Mouse (Mus musculus) lung, postnatal 25 days (tissue): ENCODE data around the gene Mlxipl.

Experiments used
- DNase-seq: peaks from one replicate; pipeline ENCODE4 v3.0.0; 2022; ENCODE audit warnings: low spot score

The Mlxipl gene

DNA sequence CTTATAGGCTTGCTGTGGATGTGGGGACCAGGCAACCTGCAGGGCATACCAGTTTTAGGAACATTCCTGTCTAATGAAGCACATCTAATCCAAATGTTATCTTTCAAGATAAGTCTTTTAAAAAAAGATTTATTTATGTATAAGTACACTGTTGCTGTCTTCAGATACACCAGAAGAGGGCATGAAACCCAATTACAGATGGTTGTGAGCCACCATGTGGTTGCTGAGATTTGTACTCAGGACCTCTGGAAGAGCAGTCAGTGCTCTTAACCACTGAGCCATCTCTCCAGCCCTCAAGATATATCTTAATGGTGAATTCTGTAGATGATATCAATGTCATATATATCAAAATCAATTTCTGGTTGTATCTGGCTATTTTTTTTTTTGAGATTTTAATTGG is 56.3 kb downstream of the Mlxipl start:
- DNase-seq: no peak

DNA sequence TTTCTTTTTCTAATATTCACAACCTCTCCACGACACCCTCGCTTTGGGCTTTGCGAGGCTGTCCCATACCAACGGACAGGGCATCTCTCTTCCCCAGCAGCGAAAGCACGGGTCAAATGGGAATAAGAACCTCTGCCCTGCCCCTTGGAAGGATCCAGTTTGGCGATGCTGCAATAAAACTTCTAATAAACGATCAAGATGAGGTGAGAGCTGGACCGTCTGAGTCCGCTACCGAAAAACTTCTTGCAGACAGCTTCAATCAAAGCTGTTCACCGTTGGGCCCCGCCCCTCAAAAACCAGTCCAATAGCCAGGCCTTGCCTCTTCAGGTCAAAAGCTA is 59.0 kb downstream of the Mlxipl start:
- DNase-seq: no peak

GRCm38 (mm10) chr5:135149053-135149819 is 59.5 kb downstream of the Mlxipl start, which contains the start of gene Tbl2:
Gene Tbl2 (plus strand): TSS chr5:135149657.
- peak; percentile 99 for DNase-seq

GRCm38 (mm10) chr5:135149820-135150178 is 60.1 kb downstream of the Mlxipl start:
- DNase-seq: no peak

- DNase-seq: no peak
Observed at GRCm38 (mm10) chr5:135156496-135156895, 66.8 kb downstream of the Mlxipl start.

- peak; percentile 85 for DNase-seq
Observed at GRCm38 (mm10) chr5:135161221-135161620, 71.5 kb downstream of the Mlxipl start.

DNA sequence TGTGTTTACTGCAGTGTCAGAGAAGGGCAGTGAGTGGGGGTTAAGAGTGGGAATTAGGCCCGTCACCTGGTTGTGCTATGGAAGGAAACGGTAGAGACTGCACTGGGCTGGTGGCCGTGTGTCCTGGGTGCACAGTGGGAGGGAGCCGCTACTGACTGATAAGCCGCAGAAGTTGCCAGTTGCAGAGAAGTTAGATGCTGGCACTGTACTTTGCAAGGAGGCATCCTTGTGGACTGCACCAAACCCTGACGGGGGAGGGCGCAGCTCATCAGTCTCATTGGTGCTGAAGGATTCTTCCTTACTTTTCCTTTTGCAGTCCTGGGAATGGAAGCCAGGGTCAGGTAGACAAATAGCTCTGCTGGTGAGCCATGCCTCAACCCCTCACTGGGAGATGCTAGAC is 72.0 kb downstream of the Mlxipl start:
- DNase-seq: no peak

GRCm38 (mm10) chr5:135162361-135162760 is 72.7 kb downstream of the Mlxipl start:
- DNase-seq: no peak

DNA sequence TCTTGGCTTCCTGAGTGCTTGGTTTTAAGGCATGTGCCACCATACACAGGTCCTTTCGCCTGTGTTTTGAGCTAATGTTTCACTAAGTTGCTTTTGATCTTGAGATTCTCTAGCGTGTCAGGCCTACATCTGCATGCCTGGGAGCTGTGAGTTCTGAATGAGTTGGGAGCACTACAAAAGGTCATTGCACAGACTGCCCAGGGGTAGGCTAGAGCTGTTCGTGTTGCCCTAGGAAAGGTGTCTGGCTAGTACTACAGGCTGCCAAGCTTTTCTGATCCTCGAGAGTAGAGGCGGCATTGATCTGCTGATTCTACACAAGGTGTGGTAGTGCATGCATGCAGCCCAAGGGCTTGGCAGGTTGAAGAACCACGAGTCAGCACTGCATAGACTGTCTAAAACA is 73.1 kb downstream of the Mlxipl start:
- DNase-seq: no peak

DNA sequence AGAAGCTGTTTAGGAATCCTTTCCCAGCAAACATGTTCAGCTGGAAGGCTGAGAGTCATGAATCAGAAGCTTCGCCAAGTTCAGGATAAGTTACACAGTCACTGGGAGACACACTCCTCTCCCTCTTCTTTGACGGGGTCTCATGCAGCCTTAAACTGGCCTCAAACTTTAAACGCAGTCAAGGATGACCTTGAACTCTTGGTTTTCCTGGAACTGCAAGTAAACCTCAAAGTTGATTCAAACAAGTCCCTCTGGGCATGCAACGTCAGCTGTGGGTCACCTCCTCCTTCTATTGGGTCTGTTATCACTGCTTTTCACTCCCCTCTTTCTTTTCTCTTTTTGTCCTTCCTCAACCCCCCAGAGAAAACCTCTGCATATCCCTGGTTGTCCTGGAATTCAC is 77.2 kb downstream of the Mlxipl start:
- no peak for DNase-seq

DNA sequence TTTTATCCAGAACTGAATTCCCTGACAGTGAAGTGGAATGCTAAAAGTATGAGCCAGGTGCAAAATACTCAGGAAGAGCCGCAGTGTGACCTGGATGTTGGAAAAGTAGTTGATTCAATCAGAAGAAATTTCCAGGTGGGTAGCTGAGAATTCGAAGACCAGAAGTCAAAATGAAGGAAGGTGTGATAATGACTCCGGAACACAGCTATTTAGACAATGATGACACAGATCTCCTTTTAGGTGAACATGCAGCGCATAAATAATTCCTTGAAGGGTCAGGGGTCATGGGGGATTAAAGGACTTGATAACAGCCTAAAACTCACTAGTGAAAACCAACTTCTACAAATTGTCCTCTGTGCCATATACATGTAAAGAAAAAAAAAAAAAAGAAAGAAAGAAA is 77.8 kb downstream of the Mlxipl start:
- no peak for DNase-seq

DNA sequence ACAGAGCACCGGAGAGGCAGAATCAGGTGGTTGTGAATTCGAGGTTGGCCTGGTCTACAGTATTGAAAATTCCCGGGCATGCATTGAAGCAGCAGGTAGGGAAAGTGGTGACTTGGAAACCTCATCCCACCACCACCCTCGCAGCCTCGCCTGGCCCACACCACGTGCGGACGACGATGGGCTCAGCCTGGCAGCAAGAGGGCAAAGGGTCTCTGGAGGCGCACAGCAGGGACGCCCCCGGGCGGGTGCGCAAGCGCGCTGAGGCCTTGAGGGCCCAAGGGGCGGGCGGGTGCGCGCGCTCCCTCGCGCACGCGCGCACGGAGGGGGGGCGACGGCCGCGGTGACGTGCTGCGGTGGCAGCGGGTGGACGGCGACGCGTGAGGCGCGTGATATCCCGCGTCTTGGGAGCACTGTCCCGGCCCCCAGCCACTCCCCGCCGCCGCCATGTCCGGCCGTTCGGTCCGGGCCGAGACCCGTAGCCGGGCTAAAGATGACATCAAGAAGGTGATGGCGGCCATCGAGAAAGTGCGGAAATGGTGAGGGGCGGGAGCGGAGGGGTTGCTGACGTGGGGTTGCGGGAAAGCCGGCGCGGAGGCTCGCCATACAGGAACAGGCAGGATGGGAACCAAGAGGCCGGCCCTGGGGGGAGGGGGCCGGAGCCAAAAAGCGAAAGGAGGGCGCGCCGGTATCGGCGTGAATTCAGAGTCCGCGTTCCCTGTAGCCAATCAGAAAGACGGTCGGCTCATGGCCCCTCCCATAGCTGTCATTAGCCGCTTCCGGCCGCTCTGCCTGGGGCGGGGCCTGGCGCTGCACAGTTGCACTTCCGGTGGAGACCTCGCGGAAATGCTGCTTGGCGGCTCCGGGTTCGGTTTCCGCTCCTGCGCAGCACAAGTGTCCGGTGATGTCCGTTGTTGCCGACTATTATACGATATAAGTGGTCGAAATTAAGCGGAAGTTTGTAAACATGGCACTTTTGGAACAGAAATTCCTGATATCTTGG is 78.7 kb downstream of the Mlxipl start, which contains the start of gene Bcl7b:
Bcl7b (plus strand) TSS at position 221 of the 1,000 bp plus-strand sequence.
- DNase-seq: peak; percentile 99

DNA sequence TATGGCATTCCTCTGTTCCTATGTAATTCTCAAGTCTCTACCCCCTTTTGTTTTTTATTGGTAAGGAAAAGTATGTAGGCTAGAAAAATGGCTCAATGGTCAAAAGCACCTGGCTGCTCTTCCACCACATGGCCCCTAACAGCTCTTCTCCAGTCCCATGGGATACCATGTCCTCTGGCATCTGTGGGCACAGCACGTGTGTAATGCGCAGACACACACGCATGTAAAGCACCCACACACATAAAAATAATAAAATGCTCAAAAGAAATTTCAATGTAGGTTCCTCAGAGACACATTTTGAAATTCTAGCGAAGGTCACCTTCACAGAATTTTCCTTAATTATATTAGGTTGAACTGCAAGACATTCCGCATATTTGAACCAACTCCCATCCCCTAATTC is 79.8 kb downstream of the Mlxipl start:
- no peak for DNase-seq

GRCm38 (mm10) chr5:135171688-135172220 is 82.1 kb downstream of the Mlxipl start:
- DNase-seq: no peak

GRCm38 (mm10) chr5:135172986-135173385 is 83.3 kb downstream of the Mlxipl start:
- no peak for DNase-seq

- DNase-seq: no peak
Observed at GRCm38 (mm10) chr5:135175086-135175485, 85.4 kb downstream of the Mlxipl start.

DNA sequence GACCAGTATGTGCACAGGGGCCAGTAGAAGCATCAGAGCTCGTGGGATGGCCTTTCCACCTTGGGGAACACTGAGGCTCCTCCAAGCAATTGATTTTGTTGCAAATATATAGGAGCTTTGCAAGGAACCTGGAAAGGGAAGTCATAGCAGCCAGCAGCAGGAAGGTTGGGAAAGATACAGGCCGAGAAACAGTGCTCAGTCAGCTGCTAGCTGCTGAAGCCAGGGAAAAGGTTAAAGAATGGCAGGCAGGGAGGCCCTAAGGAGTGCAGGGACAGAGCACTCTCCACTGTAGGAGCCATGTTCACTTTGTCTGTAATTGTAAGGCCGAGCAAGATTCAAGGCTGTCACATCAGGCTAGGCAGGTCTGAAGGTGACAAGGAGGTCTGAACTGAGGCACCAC is 88.8 kb downstream of the Mlxipl start:
- DNase-seq: no peak

GRCm38 (mm10) chr5:135178996-135179395 is 89.3 kb downstream of the Mlxipl start:
- no peak for DNase-seq

DNA sequence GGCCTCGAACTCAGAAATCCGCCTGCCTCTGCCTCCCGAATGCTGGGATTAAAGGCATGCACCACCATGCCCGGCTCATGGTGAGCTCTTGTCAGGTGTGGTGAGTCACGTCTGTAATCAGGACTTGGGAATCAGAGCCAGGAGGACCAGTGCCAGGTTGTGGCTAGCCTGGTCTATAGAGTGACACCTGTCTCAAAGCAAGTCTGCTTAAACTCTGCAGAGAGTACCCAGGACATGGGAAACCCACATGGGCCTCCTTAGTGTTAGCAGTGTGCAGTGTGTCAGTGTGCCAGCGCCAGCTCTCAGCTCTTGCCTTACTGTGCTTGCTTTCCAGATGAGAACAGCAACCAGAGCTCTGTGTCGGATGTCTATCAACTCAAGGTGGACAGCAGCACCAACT is 89.9 kb downstream of the Mlxipl start:
- DNase-seq: no peak

GRCm38 (mm10) chr5:135180796-135181195 is 91.1 kb downstream of the Mlxipl start:
- DNase-seq: no peak

DNA sequence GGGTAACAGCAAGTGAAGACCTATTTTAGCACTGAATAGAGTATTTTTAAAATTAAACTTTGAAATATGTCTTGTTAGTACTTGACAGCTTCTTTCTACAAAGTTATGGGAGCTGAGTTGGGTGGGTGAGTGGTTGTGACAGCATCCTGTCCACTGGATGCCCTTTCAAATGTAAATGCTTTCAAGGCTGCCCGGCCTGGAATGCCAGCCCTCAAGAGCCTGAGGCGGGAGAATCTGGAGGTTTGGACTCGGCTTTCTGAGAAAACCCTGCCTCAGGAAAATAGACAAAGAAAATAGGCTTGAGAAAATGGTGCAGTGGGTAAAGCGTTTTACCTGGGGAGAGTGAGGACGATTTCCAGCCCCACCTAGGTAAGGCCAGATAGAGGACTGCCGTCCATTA is 92.1 kb downstream of the Mlxipl start:
- DNase-seq: no peak

- DNase-seq: no peak
Observed at GRCm38 (mm10) chr5:135183131-135183861, 93.6 kb downstream of the Mlxipl start.
